Mouse (Mus musculus): ENCODE measurements at regions not wholly inside any gene's neighbourhood (a gene's known extent, or its start where the extent isn't known, plus 50 kb on each side); places are given as distances from the start of the nearest gene placed in this dataset.

- no peak for DNase-seq (ENCODE audit: low spot score in 2 of 2)
These were observed 317.5 kb downstream of the Gm49356 start for GRCm38 (mm10) chr15:59206636-59207035.

- DNase-seq (ENCODE audit: low spot score in 2 of 2), result no peak
These were observed 318.9 kb downstream of the Gm49356 start for GRCm38 (mm10) chr15:59207976-59208375.

GRCm38 (mm10) chr15:59212362-59212761 lies 323.3 kb downstream of the Gm49356 start:
- DNase-seq (ENCODE audit: low spot score in 2 of 2), result no peak

- DNase-seq (ENCODE audit: low spot score in 2 of 2), result no peak
These were observed 325.0 kb downstream of the Gm49356 start for GRCm38 (mm10) chr15:59214096-59214495.

GRCm38 (mm10) chr15:59215239-59215638 lies 326.1 kb downstream of the Gm49356 start:
- no peak for DNase-seq (ENCODE audit: low spot score in 2 of 2)

GRCm38 (mm10) chr15:59217481-59217880 lies 328.4 kb downstream of the Gm49356 start:
- no peak for DNase-seq (ENCODE audit: low spot score in 2 of 2)

- peak in 1 of 2 experiments; percentile 14 for DNase-seq (ENCODE audit: low spot score in 2 of 2)
These were observed 329.8 kb downstream of the Gm49356 start for GRCm38 (mm10) chr15:59218916-59219315.

GRCm38 (mm10) chr15:59225637-59226036 lies 336.5 kb downstream of the Gm49356 start:
- no peak for DNase-seq (ENCODE audit: low spot score in 2 of 2)

GRCm38 (mm10) chr15:59227293-59227692 lies 338.2 kb downstream of the Gm49356 start:
- no peak for DNase-seq (ENCODE audit: low spot score in 2 of 2)

GRCm38 (mm10) chr15:59230536-59230935 lies 341.4 kb downstream of the Gm49356 start:
- no peak for DNase-seq (ENCODE audit: low spot score in 2 of 2)

GRCm38 (mm10) chr15:59231703-59232102 lies 342.6 kb downstream of the Gm49356 start:
- DNase-seq (ENCODE audit: low spot score in 2 of 2), result peak in 1 of 2 experiments; percentile 1

GRCm38 (mm10) chr15:59232290-59232689 lies 343.2 kb downstream of the Gm49356 start:
- peak in 1 of 2 experiments; percentile 33 for DNase-seq (ENCODE audit: low spot score in 2 of 2)

- DNase-seq (ENCODE audit: low spot score in 2 of 2), result no peak
These were observed 348.5 kb downstream of the Gm49356 start for GRCm38 (mm10) chr15:59237446-59238161.

GRCm38 (mm10) chr15:59241752-59242151 lies 352.7 kb downstream of the Gm49356 start:
- DNase-seq (ENCODE audit: low spot score in 2 of 2), result no peak

GRCm38 (mm10) chr15:59245927-59246649 lies 357.0 kb downstream of the Gm49356 start:
- no peak for DNase-seq (ENCODE audit: low spot score in 2 of 2)

GRCm38 (mm10) chr15:59248477-59249260 lies 359.6 kb downstream of the Gm49356 start:
- DNase-seq (ENCODE audit: low spot score in 2 of 2), result no peak

- DNase-seq (ENCODE audit: low spot score in 2 of 2), result no peak
These were observed 372.3 kb downstream of the Gm49356 start for GRCm38 (mm10) chr15:59261380-59261779.

GRCm38 (mm10) chr15:59262380-59262779 lies 373.3 kb downstream of the Gm49356 start:
- DNase-seq (ENCODE audit: low spot score in 2 of 2), result no peak

- peak in 1 of 2 experiments; percentile 50 for DNase-seq (ENCODE audit: low spot score in 2 of 2)
These were observed 374.6 kb downstream of the Gm49356 start for GRCm38 (mm10) chr15:59263433-59264328.
